Mouse (Mus musculus): ENCODE data around the gene Rnf10. TPM values are rescaled to one million over a fixed set of nuclear protein-coding genes. Genes with fewer than 3 reads are reported as not detected.

The Rnf10 gene
- polyA plus RNA-seq, 1 experiment from 2014 or later = 132 TPM

GRCm38 (mm10) chr5:115203735-115204561 is 68.8 kb downstream of the Rnf10 start:
- DNase-seq (ENCODE audit: extremely low spot score, low spot score) = peak; percentile 40
- Histone ChIP-seq H3K27ac (peak overlapping the region; percentile 81), H3K36me3 (replicated peaks) (no peaks in the 10 kb centered on the region), H3K9me3 (no peaks in the 10 kb centered on the region), H3K27me3 (ENCODE audit: poor library complexity, severe bottlenecking) (peaks cover 53% of the 10 kb centered on the region), H3K4me1 (peaks cover 29% of the 10 kb centered on the region), H3K4me3 (peak overlapping the region; percentile 43)
- 14% methylated on average over 23 of the region's 23 CpGs for WGBS

GRCm38 (mm10) chr5:115194626-115195221 is 78.0 kb downstream of the Rnf10 start:
- Histone ChIP-seq H3K4me1 (peaks cover 39% of the 10 kb centered on the region), H3K36me3 (replicated peaks) (no peaks in the 10 kb centered on the region), H3K27me3 (ENCODE audit: poor library complexity, severe bottlenecking) (peaks cover 75% of the 10 kb centered on the region), H3K9me3 (no peaks in the 10 kb centered on the region), H3K27ac (peak overlapping the region; percentile 71), H3K4me3 (peak overlapping the region; percentile 73)
- DNase-seq (ENCODE audit: extremely low spot score, low spot score) = no peak
- WGBS = 5% methylated on average over 12 of the region's 12 CpGs

- Histone ChIP-seq H3K4me3 (peak within 1 kb of the TSS; percentile 73), H3K4me1 (peaks cover 39% of the 10 kb centered on the region), H3K27me3 (ENCODE audit: poor library complexity, severe bottlenecking) (peaks cover 83% of the 10 kb centered on the region), H3K27ac (peak within 1 kb of the TSS; percentile 71), H3K36me3 (replicated peaks) (no peaks in the 10 kb centered on the region), H3K9me3 (no peaks in the 10 kb centered on the region)
- peak; percentile 68 for DNase-seq (ENCODE audit: extremely low spot score, low spot score)
- under 1% methylated on average over 116 of the region's 116 CpGs for WGBS
Measured at GRCm38 (mm10) chr5:115193669-115194625, 78.8 kb downstream of the Rnf10 start, which contains the start of gene Cabp1. Cabp1 (minus strand) TSS chr5:115194381.

- Histone ChIP-seq H3K4me3 (peak overlapping the region; percentile 73), H3K9me3 (0 out of 2 replicates have a peak, but pooled peaks cover 3% of the 10 kb centered on the region), H3K36me3 (replicated peaks) (no peaks in the 10 kb centered on the region), H3K4me1 (peaks cover 39% of the 10 kb centered on the region), H3K27me3 (ENCODE audit: poor library complexity, severe bottlenecking) (peaks cover 89% of the 10 kb centered on the region), H3K27ac (peak overlapping the region; percentile 71)
- WGBS = under 1% methylated on average over 33 of the region's 34 CpGs
- peak; percentile 48 for DNase-seq (ENCODE audit: extremely low spot score, low spot score)
Measured at GRCm38 (mm10) chr5:115193226-115193625, 79.5 kb downstream of the Rnf10 start.

GRCm38 (mm10) chr5:115192828-115193195 is 79.9 kb downstream of the Rnf10 start:
- Histone ChIP-seq H3K27ac (no peak overlapping the region), H3K27me3 (ENCODE audit: poor library complexity, severe bottlenecking) (peaks cover 93% of the 10 kb centered on the region), H3K4me3 (peak overlapping the region; percentile 73), H3K36me3 (replicated peaks) (no peaks in the 10 kb centered on the region), H3K4me1 (peaks cover 41% of the 10 kb centered on the region), H3K9me3 (0 out of 2 replicates have a peak, but pooled peaks cover 4% of the 10 kb centered on the region)
- no peak for DNase-seq (ENCODE audit: extremely low spot score, low spot score)
- 15% methylated on average over 7 of the region's 7 CpGs for WGBS

- H3K27ac ChIP-seq = no peak overlapping the region
- peak; percentile 40 for DNase-seq (ENCODE audit: extremely low spot score, low spot score)
- 12% methylated on average over 29 of the region's 29 CpGs for WGBS
Measured at GRCm38 (mm10) chr5:115191880-115192827, 80.5 kb downstream of the Rnf10 start.

More at GRCm38 (mm10) chr5:115191880-115192827, 80.5 kb downstream of the Rnf10 start:
- Histone ChIP-seq H3K4me1 (peaks cover 48% of the 10 kb centered on the region), H3K4me3 (peak overlapping the region; percentile 73), H3K36me3 (replicated peaks) (no peaks in the 10 kb centered on the region), H3K9me3 (0 out of 2 replicates have a peak, but pooled peaks cover 4% of the 10 kb centered on the region), H3K27me3 (ENCODE audit: poor library complexity, severe bottlenecking) (peaks cover 97% of the 10 kb centered on the region)

Other genes starting within 250 kb of the Rnf10 start
- 18.3 and 22.9 TPM in 2 replicates for gene Gm10401, start 174.6 kb downstream of the Rnf10 start, polyA plus RNA-seq (2016; fragmentation: Nextera tagmentation; extraction: Ambion mirVana)
- gene Acads, start 153.6 kb downstream of the Rnf10 start, polyA plus RNA-seq (2016; fragmentation: Nextera tagmentation; extraction: Ambion mirVana) = 59.9 and 66.9 TPM in 2 replicates
- gene Unc119b, start 137.9 kb downstream of the Rnf10 start, polyA plus RNA-seq (2016; fragmentation: Nextera tagmentation; extraction: Ambion mirVana) = 75.4 and 77.6 TPM in 2 replicates
- gene Mlec, start 114.7 kb downstream of the Rnf10 start, polyA plus RNA-seq (2016; fragmentation: Nextera tagmentation; extraction: Ambion mirVana) = 64.2 and 67.3 TPM in 2 replicates
- gene Cabp1, start 78.5 kb downstream of the Rnf10 start, polyA plus RNA-seq (2016; fragmentation: Nextera tagmentation; extraction: Ambion mirVana) = 0.31 and 0.43 TPM in 2 replicates
- 116 and 119 TPM in 2 replicates for gene Pop5, start 37.1 kb downstream of the Rnf10 start, polyA plus RNA-seq (2016; fragmentation: Nextera tagmentation; extraction: Ambion mirVana)
- gene Coq5, start 6.8 kb upstream of the Rnf10 start, polyA plus RNA-seq (2016; fragmentation: Nextera tagmentation; extraction: Ambion mirVana) = 58.7 and 58.8 TPM in 2 replicates
- gene Dynll1, start 28.1 kb upstream of the Rnf10 start, polyA plus RNA-seq (2016; fragmentation: Nextera tagmentation; extraction: Ambion mirVana) = 1,650 and 1,695 TPM in 2 replicates
- gene Srsf9, start 54.3 kb upstream of the Rnf10 start, polyA plus RNA-seq (2016; fragmentation: Nextera tagmentation; extraction: Ambion mirVana) = 399 and 417 TPM in 2 replicates
- gene Gatc, start 68.3 kb upstream of the Rnf10 start, polyA plus RNA-seq (2016; fragmentation: Nextera tagmentation; extraction: Ambion mirVana) = 37.6 and 40.2 TPM in 2 replicates
- 56.6 and 57.7 TPM in 2 replicates for gene Triap1, start 68.3 kb upstream of the Rnf10 start, polyA plus RNA-seq (2016; fragmentation: Nextera tagmentation; extraction: Ambion mirVana)
- gene Cox6a1, start 76.1 kb upstream of the Rnf10 start, polyA plus RNA-seq (2016; fragmentation: Nextera tagmentation; extraction: Ambion mirVana) = 754 and 787 TPM in 2 replicates
- 142 and 158 TPM in 2 replicates for gene Msi1, start 156.7 kb upstream of the Rnf10 start, polyA plus RNA-seq (2016; fragmentation: Nextera tagmentation; extraction: Ambion mirVana)
- not detected in 2 replicates for gene Pla2g1b, start 193.4 kb upstream of the Rnf10 start, polyA plus RNA-seq (2016; fragmentation: Nextera tagmentation; extraction: Ambion mirVana)
- 13.1 and 13.9 TPM in 2 replicates for gene Sirt4, start 211.8 kb upstream of the Rnf10 start, polyA plus RNA-seq (2016; fragmentation: Nextera tagmentation; extraction: Ambion mirVana)
- gene Pxn, start 233.8 kb upstream of the Rnf10 start, polyA plus RNA-seq (2016; fragmentation: Nextera tagmentation; extraction: Ambion mirVana) = 34.3 and 35.8 TPM in 2 replicates